In the genomic region with DNA sequence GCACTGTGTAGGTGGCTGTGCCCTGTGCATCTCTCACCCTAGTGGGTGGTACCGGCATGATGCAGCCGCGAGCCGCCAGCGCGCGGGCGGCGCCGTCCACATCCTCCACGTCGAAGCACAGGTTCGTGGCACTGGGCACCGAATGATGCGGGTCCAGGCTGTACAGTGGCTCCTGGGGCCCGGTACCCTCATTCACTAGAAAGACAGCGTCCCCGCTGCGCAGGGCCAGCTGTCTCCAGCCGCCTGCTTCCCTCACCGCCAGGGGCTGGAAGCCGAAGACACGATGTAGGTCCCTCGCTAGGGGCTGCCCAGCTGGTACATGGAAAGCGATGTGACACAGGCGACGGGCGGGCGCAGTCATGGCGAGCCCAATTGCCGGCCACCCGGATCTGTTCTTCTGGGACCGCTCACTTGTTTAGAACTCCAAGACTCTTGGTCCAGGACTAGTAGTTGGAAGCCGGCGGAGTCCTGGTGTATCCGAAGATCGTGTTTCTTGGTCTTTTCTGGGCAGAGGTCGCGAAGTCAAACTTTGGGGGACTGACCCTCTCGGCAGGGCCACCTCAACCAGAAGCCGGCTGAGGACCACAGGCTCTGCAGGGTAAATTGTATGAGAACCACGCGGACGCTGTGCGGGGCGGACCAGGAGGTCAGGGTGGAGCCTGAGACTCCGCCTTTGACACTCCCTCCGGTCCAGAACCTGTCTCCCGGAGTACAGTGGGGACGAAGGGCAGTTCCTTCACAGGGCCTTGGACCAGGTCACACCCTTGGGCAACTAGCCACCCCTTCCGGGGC, we compare ENCODE assay signal across 8 mouse cellular contexts. TPM values are rescaled to one million over a fixed set of nuclear protein-coding genes. Genes with fewer than 3 reads are reported as not detected.
DNase-seq lines count a peak whose midpoint lies in the region; ATAC-seq and TF ChIP-seq lines count a peak whose summit lies in the region.

No protein-coding gene starts in this region.

- WGBS in cerebellum, adult 2 months: under 1% methylated on average over 51 of the region's 51 CpGs
- 2% methylated on average over 51 of the region's 51 CpGs for WGBS in forebrain, postnatal 0 days
- WGBS in hindbrain, embryonic 12.5 days: under 1% methylated on average over 51 of the region's 51 CpGs

- TF ChIP-seq CTCF in cerebellum, adult 2 months (IDR thresholded peaks at IDR 0.05; ENCODE audit: borderline replicate concordance, insufficient read depth, low read depth, low read length): no peak
- TF ChIP-seq CTCF in forebrain, postnatal 0 days (IDR thresholded peaks at IDR 0.05; ENCODE audit: low read depth): peak; percentile 61

- H3K36me3 ChIP-seq in forebrain, postnatal 0 days (ENCODE audit: insufficient read depth): no peaks in the 10 kb centered on the region; the same call in 1 of the 2 replicates
- peaks cover 23% of the 10 kb centered on the region for H3K36me3 ChIP-seq in hindbrain, embryonic 12.5 days

- ATAC-seq in forebrain, postnatal 0 days: peak; percentile 71
- peak; percentile 74 for ATAC-seq in hindbrain, embryonic 12.5 days (ENCODE audit: low FRiP score)
- ATAC-seq in megakaryocyte progenitor cell, adult 5-6 weeks (replicated peaks; ENCODE audit: poor library complexity): peak; percentile 73

- peak overlapping the region; percentile 49 for H3K9ac ChIP-seq in forebrain, postnatal 0 days
- H3K9ac ChIP-seq in hindbrain, embryonic 12.5 days: peak overlapping the region; percentile 53

- H3K27me3 ChIP-seq in cerebellum, adult 2 months (ENCODE audit: control insufficient read depth, insufficient read depth, low read length): no peaks in the 10 kb centered on the region
- H3K27me3 ChIP-seq in forebrain, postnatal 0 days (ENCODE audit: insufficient read depth, low read length): peaks cover 4% of the 10 kb centered on the region; the same call in 1 of the 2 replicates
- H3K27me3 ChIP-seq in hindbrain, embryonic 12.5 days: peaks cover 24% of the 10 kb centered on the region

- no peak overlapping the region for H3K27ac ChIP-seq in cerebellum, adult 2 months (ENCODE audit: insufficient read depth, low read length)
- H3K27ac ChIP-seq in forebrain, postnatal 0 days (ENCODE audit: low read depth, low read length): no peak overlapping the region
- H3K27ac ChIP-seq in hindbrain, embryonic 12.5 days: no peak overlapping the region

- peak; percentile 43; the same call in 1 of the 2 replicates for TF ChIP-seq POLR2A in cerebellum, adult 2 months (IDR thresholded peaks at IDR 0.05; ENCODE audit: borderline replicate concordance, insufficient read depth, low read length)

- H3K4me1 ChIP-seq in cerebellum, adult 2 months (ENCODE audit: control insufficient read depth, insufficient read depth, low read length): peaks cover 21% of the 10 kb centered on the region
- H3K4me1 ChIP-seq in forebrain, postnatal 0 days (ENCODE audit: insufficient read depth): peaks cover 10% of the 10 kb centered on the region
- peaks cover 24% of the 10 kb centered on the region for H3K4me1 ChIP-seq in hindbrain, embryonic 12.5 days

- no peaks in the 10 kb centered on the region for H3K9me3 ChIP-seq in forebrain, postnatal 0 days (ENCODE audit: low read length)
- no peaks in the 10 kb centered on the region for H3K9me3 ChIP-seq in hindbrain, embryonic 12.5 days (replicated peaks)

- H3K4me3 ChIP-seq in cerebellum, adult 2 months (replicated peaks; ENCODE audit: insufficient read depth, low read depth, low read length): peak overlapping the region; percentile 71
- H3K4me3 ChIP-seq in forebrain, postnatal 0 days (ENCODE audit: low read depth, low read length): peak overlapping the region; percentile 41
- H3K4me3 ChIP-seq in hindbrain, embryonic 12.5 days: peak overlapping the region; percentile 40

- peak; percentile 43 for DNase-seq in T-cell, adult 2 months (ENCODE audit: low spot score)
- DNase-seq in cerebellum, adult 2 months: peak; percentile 72 to 78
- peak; percentile 61 for DNase-seq in forebrain, postnatal 0 days
- DNase-seq in left cerebral cortex, postnatal 36 days (ENCODE audit: low spot score in 2 of 2): peak; percentile 45 to 46
- peak; percentile 51 to 52 for DNase-seq in right cerebral cortex, postnatal 10 days (ENCODE audit: low spot score in 2 of 2)
- peak; percentile 65 to 67 for DNase-seq in urinary bladder, postnatal 4 days (ENCODE audit: low spot score in 2 of 2)

- intact Hi-C loops in left cerebral cortex, postnatal 36 days (cut with DNase I): loop anchor here (10.0 kb wide), 1 partner anchor 304 kb away; a partner anchor contains a TSS

- peak overlapping the region; percentile 84 for H3K4me2 ChIP-seq in forebrain, postnatal 0 days (ENCODE audit: low read depth)
- H3K4me2 ChIP-seq in hindbrain, embryonic 12.5 days (replicated peaks): peak overlapping the region; percentile 92

RNA-seq across cellular contexts. Expression of a gene that starts 0.4 kb away (rescaled TPM):
- polyA plus RNA-seq in cerebellum, adult 2 months (2012; rRNA removed): 1.7 and 2.1 TPM in 2 replicates
- 0.38 and 0.43 TPM in 2 replicates for total RNA-seq in forebrain, postnatal 0 days (2014; rRNA removed)
- 0.74 and 0.78 TPM in 2 replicates for polyA plus RNA-seq in forebrain, postnatal 0 days (2015; fragmentation: Nextera tagmentation; extraction: Ambion mirVana)
- 1.5 and 1.7 TPM in 2 replicates for polyA plus RNA-seq in hindbrain, embryonic 12.5 days (2016; fragmentation: Nextera tagmentation; extraction: Ambion mirVana)
- 1 to 10 TPM in 1 of 2 experiments, under 1 TPM in 1; 0.72 to 1.1 TPM for total RNA-seq in left cerebral cortex, postnatal 36 days (2021)
- total RNA-seq in megakaryocyte progenitor cell, adult 5-6 weeks (2015): 0.10 TPM in 1 of 2 replicates, not detected in the other
- total RNA-seq in megakaryocyte progenitor cell, adult 5-6 weeks (2017): 0.27 TPM in 1 of 2 replicates, not detected in the other

RNA-seq across cellular contexts. Expression of a gene that starts 13.6 kb away (rescaled TPM):
- 10.0 and 14.6 TPM in 2 replicates for polyA plus RNA-seq in cerebellum, adult 2 months (2012; rRNA removed)
- total RNA-seq in forebrain, postnatal 0 days (2014; rRNA removed): 12.9 and 13.6 TPM in 2 replicates
- 3.2 and 4.7 TPM in 2 replicates for polyA plus RNA-seq in forebrain, postnatal 0 days (2015; fragmentation: Nextera tagmentation; extraction: Ambion mirVana)
- polyA plus RNA-seq in hindbrain, embryonic 12.5 days (2016; fragmentation: Nextera tagmentation; extraction: Ambion mirVana): 11.5 and 15.1 TPM in 2 replicates
- 1 to 10 TPM; 1.6 to 3.0 TPM for total RNA-seq in left cerebral cortex, postnatal 36 days (2021)
- 10.7 and 13.3 TPM in 2 replicates for total RNA-seq in megakaryocyte progenitor cell, adult 5-6 weeks (2015)
- 5.2 and 8.4 TPM in 2 replicates for total RNA-seq in megakaryocyte progenitor cell, adult 5-6 weeks (2017)

RNA-seq across cellular contexts. Expression of a gene that starts 13.7 kb away (rescaled TPM):
- 29.9 and 30.0 TPM in 2 replicates for polyA plus RNA-seq in cerebellum, adult 2 months (2012; rRNA removed)
- 34.2 and 39.9 TPM in 2 replicates for total RNA-seq in forebrain, postnatal 0 days (2014; rRNA removed)
- 20.2 and 23.2 TPM in 2 replicates for polyA plus RNA-seq in forebrain, postnatal 0 days (2015; fragmentation: Nextera tagmentation; extraction: Ambion mirVana)
- 32.1 and 32.4 TPM in 2 replicates for polyA plus RNA-seq in hindbrain, embryonic 12.5 days (2016; fragmentation: Nextera tagmentation; extraction: Ambion mirVana)
- total RNA-seq in left cerebral cortex, postnatal 36 days (2021): 10 to 100 TPM; 10.7 to 12.1 TPM
- 17.4 and 18.2 TPM in 2 replicates for total RNA-seq in megakaryocyte progenitor cell, adult 5-6 weeks (2015)
- total RNA-seq in megakaryocyte progenitor cell, adult 5-6 weeks (2017): 33.9 and 42.0 TPM in 2 replicates

RNA-seq across cellular contexts. Expression of a gene that starts 56.1 kb away (rescaled TPM):
- 10.2 TPM in 2 replicates for polyA plus RNA-seq in cerebellum, adult 2 months (2012; rRNA removed)
- 17.4 and 25.3 TPM in 2 replicates for total RNA-seq in forebrain, postnatal 0 days (2014; rRNA removed)
- polyA plus RNA-seq in forebrain, postnatal 0 days (2015; fragmentation: Nextera tagmentation; extraction: Ambion mirVana): 1.9 and 2.4 TPM in 2 replicates
- polyA plus RNA-seq in hindbrain, embryonic 12.5 days (2016; fragmentation: Nextera tagmentation; extraction: Ambion mirVana): 7.4 and 8.5 TPM in 2 replicates
- total RNA-seq in left cerebral cortex, postnatal 36 days (2021): 10 to 100 TPM in 1 of 2 experiments, 1 to 10 TPM in 1; 8.9 to 10.2 TPM
- total RNA-seq in megakaryocyte progenitor cell, adult 5-6 weeks (2015): 0.10 and 0.15 TPM in 2 replicates
- 0.03 and 0.12 TPM in 2 replicates for total RNA-seq in megakaryocyte progenitor cell, adult 5-6 weeks (2017)
